Mouse (Mus musculus) heart, adult 9 months (tissue): ENCODE results near the gene Gdpd3.
A peak's percentile ranks its signal among the peaks of the same experiment; 100 is the strongest.

Experiments
- DNase-seq, 2 experiments: peaks; one replicate each; pipeline ENCODE4 v3.0.0; 2022; ENCODE audit warnings: low spot score in 2 of 2

Gdpd3 gene

GRCm38 (mm10) chr7:126789141-126789540 lies 23.0 kb downstream of the Gdpd3 start:
- no peak for DNase-seq

GRCm38 (mm10) chr7:126791851-126792720 lies 26.0 kb downstream of the Gdpd3 start, which contains the start of gene Ppp4c:
Gene Ppp4c, minus strand, starts transcription at chr7:126792496.
- DNase-seq, result peak; percentile 95 to 96

GRCm38 (mm10) chr7:126792721-126793443 lies 26.7 kb downstream of the Gdpd3 start:
- DNase-seq, result no peak

GRCm38 (mm10) chr7:126793456-126794270 lies 27.5 kb downstream of the Gdpd3 start:
- no peak for DNase-seq

- DNase-seq, result no peak
Measured at GRCm38 (mm10) chr7:126794271-126794605, 28.1 kb downstream of the Gdpd3 start.

GRCm38 (mm10) chr7:126795387-126796317 lies 29.5 kb downstream of the Gdpd3 start:
- DNase-seq, result no peak

- no peak for DNase-seq
Measured at GRCm38 (mm10) chr7:126796350-126796932, 30.3 kb downstream of the Gdpd3 start.

- DNase-seq, result peak; percentile 70 to 71
Measured at GRCm38 (mm10) chr7:126797411-126798126, 31.4 kb downstream of the Gdpd3 start, which contains the start of gene Fam57b. Gene Fam57b, plus strand, starts transcription at chr7:126797668.

GRCm38 (mm10) chr7:126798127-126799049 lies 32.3 kb downstream of the Gdpd3 start:
- DNase-seq, result no peak

- DNase-seq, result peak; percentile 98 to 99
Measured at GRCm38 (mm10) chr7:126799050-126799467, 32.9 kb downstream of the Gdpd3 start.

- no peak for DNase-seq
Measured at GRCm38 (mm10) chr7:126799468-126800268, 33.5 kb downstream of the Gdpd3 start.

GRCm38 (mm10) chr7:126800269-126801056 lies 34.3 kb downstream of the Gdpd3 start:
- no peak for DNase-seq

GRCm38 (mm10) chr7:126801057-126801422 lies 34.9 kb downstream of the Gdpd3 start:
- no peak for DNase-seq

GRCm38 (mm10) chr7:126802134-126802889 lies 36.2 kb downstream of the Gdpd3 start:
- DNase-seq, result no peak

- DNase-seq, result no peak
Measured at GRCm38 (mm10) chr7:126803181-126803580, 37.0 kb downstream of the Gdpd3 start.

GRCm38 (mm10) chr7:126803751-126804150 lies 37.6 kb downstream of the Gdpd3 start:
- DNase-seq, result no peak
